Mouse (Mus musculus) embryonic facial prominence, embryonic 14.5 days (tissue): Measurements from ENCODE around the gene Serbp1. TPM values are rescaled to one million over a fixed set of nuclear protein-coding genes. Genes with fewer than 3 reads are reported as not detected.
A peak's percentile ranks its signal among the peaks of the same experiment; 100 is the strongest.
"Not testable (repeated sequence)": the region's sequence is repeated elsewhere in the genome, so short reads cannot be mapped to it uniquely, and the experiment has no call there.

Source experiments
- ATAC-seq: fragments of 200-750 bp; cut with Nextera tagmentation; 2 replicates; pipeline ENCODE4 v1.8.0; 2017; ENCODE audit warnings: low read depth, moderate number of reproducible peaks, moderate TSS enrichment
- DNase-seq: peaks from one replicate; pipeline ENCODE4 v3.0.0-alpha.2; 2015; ENCODE audit warnings: low spot score
- H3K27ac ChIP-seq: fragments of 300-500 bp; sonication (generic); replicated peaks from 2 replicates; pipeline ENCODE4 v1.5.1; 2014; ENCODE audit warnings: low read depth, mild to moderate bottlenecking, low read length, moderate library complexity
- H3K27me3 ChIP-seq: fragments of 300-500 bp; sonication (generic); replicated peaks from 2 replicates; pipeline ENCODE4 v1.6.1; 2014; ENCODE audit warnings: low read length; ENCODE audit not compliant: control insufficient read depth, insufficient read depth
- H3K36me3 ChIP-seq: fragments of 300-500 bp; sonication (generic); 2 replicates; pipeline ENCODE4 v1.6.1; 2014; ENCODE audit warnings: low read length, mixed read lengths; ENCODE audit not compliant: control insufficient read depth, insufficient read depth
- H3K4me1 ChIP-seq: fragments of 300-500 bp; sonication (generic); 2 replicates; pipeline ENCODE4 v1.6.1; 2014; ENCODE audit warnings: antibody characterized with exemption, low read length; ENCODE audit not compliant: control insufficient read depth, insufficient read depth
- H3K4me2 ChIP-seq: fragments of 300-500 bp; sonication (generic); 2 replicates; pipeline ENCODE4 v1.6.1; 2014; ENCODE audit warnings: low read depth, mild to moderate bottlenecking, low read length, moderate library complexity, mixed read lengths
- H3K4me3 ChIP-seq: fragments of 300-500 bp; sonication (generic); 2 replicates; pipeline ENCODE4 v1.5.1; 2014; ENCODE audit warnings: low read depth, mild to moderate bottlenecking, low read length
- H3K9ac ChIP-seq: fragments of 300-500 bp; sonication (generic); 2 replicates; pipeline ENCODE4 v1.6.1; 2014; ENCODE audit warnings: low read depth, mild to moderate bottlenecking, low read length, moderate library complexity, mixed read lengths
- H3K9me3 ChIP-seq: fragments of 300-500 bp; sonication (generic); 2 replicates; pipeline ENCODE4 v1.6.1; 2016; ENCODE audit warnings: low read length; ENCODE audit not compliant: control insufficient read depth
- WGBS: fragments of 180-500 bp; shearing (Covaris S2); extraction: QIAGEN DNeasy Blood & Tissue Kit; methylation state at CpG from one replicate; pipeline ENCODE4 v1.1.7; 2014; 5-methylcytosine and 5-hydroxymethylcytosine counted together
- polyA plus RNA-seq: library from polyadenylated mRNA; unstranded; fragments of >200 nt; fragmentation: Nextera tagmentation; extraction: Ambion mirVana; gene quantifications from 2 replicates; pipeline ENCODE4 v1.2.1, GENCODE M21; 2014

The Serbp1 gene
- polyA plus RNA-seq, 1 experiment from 2014 or later, result 426 TPM

DNA sequence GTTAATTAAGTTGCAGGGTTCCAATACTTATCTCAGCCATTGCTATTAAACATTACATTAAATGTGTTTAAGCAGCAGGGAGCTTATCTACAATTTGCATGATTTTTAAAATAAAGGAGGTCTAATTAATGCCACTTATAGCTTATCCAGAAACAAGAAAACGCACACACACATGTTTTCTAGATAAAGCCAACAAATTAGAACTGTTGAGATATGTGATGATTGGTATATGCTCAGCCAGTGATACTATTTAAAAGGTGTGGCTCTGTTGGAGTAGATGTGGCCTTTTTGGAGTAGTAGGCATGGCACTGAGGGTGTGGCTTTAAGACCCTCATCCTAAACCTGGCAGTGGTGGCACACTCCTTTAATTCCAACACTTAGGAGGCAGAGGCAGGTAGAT is 25.6 kb upstream of the Serbp1 start:
- H3K4me2 ChIP-seq, result no peak overlapping the region
- no peak overlapping the region for H3K4me3 ChIP-seq
- no peaks in the 10 kb centered on the region for H3K27me3 ChIP-seq
- no peak overlapping the region for H3K27ac ChIP-seq
- ATAC-seq, result no peak
- 88% methylated on average over 1 of the region's 1 CpGs for WGBS
- no peaks in the 10 kb centered on the region for H3K36me3 ChIP-seq
- no peaks in the 10 kb centered on the region for H3K4me1 ChIP-seq
- no peak overlapping the region for H3K9ac ChIP-seq
- no peak for DNase-seq
- no peaks in the 10 kb centered on the region for H3K9me3 ChIP-seq

DNA sequence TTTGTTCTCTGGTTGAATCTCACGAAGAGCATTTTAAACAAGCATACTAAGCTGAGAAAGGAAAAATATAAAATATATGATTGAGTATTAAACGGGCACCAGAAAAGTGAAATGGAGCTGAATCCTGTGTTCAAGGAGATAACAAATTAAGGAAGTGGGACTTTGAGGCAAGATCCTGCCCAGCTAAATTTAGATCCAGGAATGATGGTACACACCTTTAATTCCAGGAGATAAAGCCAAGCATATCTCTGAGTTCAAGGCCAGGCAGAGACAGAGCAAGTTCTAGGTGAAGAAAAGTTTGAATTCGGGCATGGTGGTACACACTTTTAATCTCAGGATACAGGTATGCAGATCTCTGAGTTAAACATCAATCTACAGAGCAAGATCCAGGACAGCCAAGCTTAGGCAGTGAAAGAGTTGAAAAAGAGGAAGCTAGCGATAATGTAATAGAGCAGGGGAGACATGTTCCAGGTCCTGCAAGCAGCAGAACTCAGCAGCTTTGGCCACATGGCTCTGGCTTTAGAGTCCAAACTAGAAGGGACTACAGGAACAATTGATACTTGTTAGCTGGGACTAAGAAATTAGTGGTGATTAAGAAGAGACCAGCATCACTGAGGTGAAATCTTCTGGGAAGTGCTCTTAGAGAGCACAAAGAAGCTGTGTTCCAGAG is 24.4 kb upstream of the Serbp1 start:
- Histone ChIP-seq H3K27ac (no peak overlapping the region), H3K4me3 (no peak overlapping the region), H3K9ac (no peak overlapping the region), H3K9me3 (no peaks in the 10 kb centered on the region), H3K36me3 (no peaks in the 10 kb centered on the region), H3K27me3 (no peaks in the 10 kb centered on the region), H3K4me1 (no peaks in the 10 kb centered on the region), H3K4me2 (no peak overlapping the region)
- 86% methylated on average over 4 of the region's 4 CpGs for WGBS
- no peak for ATAC-seq
- DNase-seq, result no peak

DNA sequence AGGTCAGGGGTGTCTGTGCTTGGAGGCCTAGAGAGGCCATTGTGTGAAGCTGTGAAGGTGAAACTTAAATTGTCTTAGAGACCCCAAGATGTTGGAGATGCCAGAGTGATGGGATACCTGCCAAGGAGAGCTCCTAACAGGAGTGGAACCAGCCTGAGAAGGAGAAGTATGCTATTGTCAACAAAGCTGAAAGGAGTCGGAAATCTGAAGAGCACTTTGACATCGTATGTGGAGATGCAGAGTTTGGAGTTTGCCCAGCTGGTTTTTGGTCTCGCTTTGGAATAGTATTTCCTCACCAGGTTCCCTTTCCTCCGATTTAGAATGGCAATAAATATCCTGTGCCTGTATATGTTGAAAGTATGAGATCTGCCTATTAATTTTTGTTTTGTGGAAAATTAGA is 20.6 kb upstream of the Serbp1 start:
- H3K9ac ChIP-seq, result no peak overlapping the region
- H3K4me2 ChIP-seq, result no peak overlapping the region
- no peak overlapping the region for H3K27ac ChIP-seq

DNA sequence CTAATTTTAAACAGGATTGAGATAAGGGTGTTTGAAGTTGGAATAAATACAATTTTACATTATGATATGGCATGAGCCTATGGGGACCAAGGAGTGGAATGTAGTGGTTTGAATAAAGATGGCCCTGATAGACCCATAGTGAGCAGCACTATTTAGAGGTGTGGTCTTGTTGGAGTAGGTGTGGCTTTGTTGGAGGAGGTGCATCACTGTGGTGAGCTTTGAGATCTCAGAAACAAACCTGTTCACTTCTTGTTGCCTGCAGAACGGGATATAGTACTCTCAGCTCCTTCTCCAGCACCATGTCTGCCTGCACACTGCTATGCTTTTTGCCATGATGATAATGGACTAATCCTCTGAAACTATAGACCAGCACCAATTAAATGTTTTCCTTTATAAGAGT is 20.1 kb upstream of the Serbp1 start:
- ATAC-seq (no peak), DNase-seq (no peak)
- H3K36me3 ChIP-seq, result no peaks in the 10 kb centered on the region
- WGBS, result 80% methylated on average over 1 of the region's 1 CpGs
- no peak overlapping the region for H3K4me2 ChIP-seq
- no peak overlapping the region for H3K27ac ChIP-seq
- H3K9ac ChIP-seq, result no peak overlapping the region
- no peak overlapping the region for H3K4me3 ChIP-seq
- no peaks in the 10 kb centered on the region for H3K27me3 ChIP-seq
- no peaks in the 10 kb centered on the region for H3K4me1 ChIP-seq
- no peaks in the 10 kb centered on the region for H3K9me3 ChIP-seq

More for the DNA sequence above, 20.6 kb upstream of the Serbp1 start:
- DNase-seq, result no peak
- WGBS, result 78% methylated on average over 4 of the region's 4 CpGs
- Histone ChIP-seq H3K9me3 (no peaks in the 10 kb centered on the region), H3K36me3 (no peaks in the 10 kb centered on the region), H3K4me3 (no peak overlapping the region), H3K27me3 (no peaks in the 10 kb centered on the region), H3K4me1 (no peaks in the 10 kb centered on the region)
- ATAC-seq, result no peak

DNA sequence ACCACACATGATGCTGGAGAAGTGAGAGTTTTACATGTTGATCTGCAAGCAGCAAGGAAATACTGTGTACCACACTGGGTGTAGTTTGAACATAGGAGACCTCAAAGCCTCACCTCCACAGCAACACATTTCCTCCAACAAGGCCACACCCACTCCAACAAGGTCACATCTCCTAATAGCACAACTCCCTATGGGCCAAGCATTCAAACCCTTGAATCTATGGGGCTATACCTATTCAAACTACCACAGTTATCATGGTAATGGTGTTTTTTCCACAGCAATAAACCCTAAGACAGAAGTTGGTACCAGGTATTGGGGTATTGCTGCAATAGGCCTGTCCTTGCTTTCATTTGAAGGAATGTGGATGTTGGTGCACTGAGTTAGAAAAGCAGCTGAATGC is 19.4 kb upstream of the Serbp1 start:
- no peak overlapping the region for H3K9ac ChIP-seq
- no peaks in the 10 kb centered on the region for H3K9me3 ChIP-seq
- H3K4me2 ChIP-seq, result no peak overlapping the region
- H3K36me3 ChIP-seq, result no peaks in the 10 kb centered on the region
- H3K27ac ChIP-seq, result no peak overlapping the region
- DNase-seq (no peak), ATAC-seq (no peak)
- no peaks in the 10 kb centered on the region for H3K4me1 ChIP-seq
- H3K27me3 ChIP-seq, result no peaks in the 10 kb centered on the region
- no peak overlapping the region for H3K4me3 ChIP-seq

DNA sequence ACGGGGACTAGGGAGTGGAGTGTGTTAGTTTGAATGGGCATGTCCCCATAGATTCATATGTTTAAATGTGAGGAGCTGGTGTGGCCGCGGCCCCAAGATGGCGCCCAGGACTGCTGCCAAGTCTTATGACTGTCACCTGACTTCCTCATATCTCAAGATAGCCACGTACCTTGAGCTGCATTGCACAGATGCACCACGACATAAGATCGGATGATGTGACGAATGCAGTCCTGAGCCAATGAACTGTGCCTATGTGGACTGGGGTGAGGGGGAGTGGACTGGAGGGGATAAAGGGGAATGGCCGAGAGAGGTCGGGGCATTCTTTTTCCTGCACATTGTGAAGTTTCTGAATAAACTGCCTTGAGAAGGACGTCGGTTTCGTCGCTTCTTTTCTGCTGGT is 18.0 kb upstream of the Serbp1 start:
- WGBS, result 91% methylated on average over 14 of the region's 14 CpGs
- H3K4me2 ChIP-seq, H3K27me3 ChIP-seq, ATAC-seq, H3K36me3 ChIP-seq, H3K9ac ChIP-seq, DNase-seq, H3K27ac ChIP-seq, H3K4me1 ChIP-seq, H3K4me3 ChIP-seq, H3K9me3 ChIP-seq: not testable (repeated sequence)

DNA sequence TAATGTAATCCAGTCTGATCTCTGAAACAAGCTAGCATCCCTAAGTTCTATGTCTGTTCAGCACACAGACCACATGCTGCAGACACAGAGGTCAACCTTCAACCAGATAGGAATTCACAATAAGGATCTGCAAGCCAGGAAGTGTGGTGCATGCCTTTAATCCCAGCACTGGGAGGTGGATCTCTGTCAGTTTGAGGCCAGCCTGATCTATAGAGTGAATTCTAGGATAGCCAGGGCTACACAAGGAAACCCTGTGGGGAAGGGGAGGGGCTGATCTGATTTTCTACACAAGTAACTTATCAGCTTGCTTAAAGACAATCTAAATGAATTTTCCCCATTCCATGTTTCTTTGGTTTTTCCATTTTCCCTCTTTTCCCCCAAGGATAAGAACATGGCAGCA is 17.2 kb upstream of the Serbp1 start:
- no peaks in the 10 kb centered on the region for H3K36me3 ChIP-seq
- no peaks in the 10 kb centered on the region for H3K27me3 ChIP-seq
- no peak for DNase-seq
- H3K27ac ChIP-seq, result no peak overlapping the region
- no peak overlapping the region for H3K4me2 ChIP-seq
- no peaks in the 10 kb centered on the region for H3K4me1 ChIP-seq
- H3K9ac ChIP-seq, result no peak overlapping the region
- ATAC-seq, result no peak
- no peaks in the 10 kb centered on the region for H3K9me3 ChIP-seq
- H3K4me3 ChIP-seq, result no peak overlapping the region

DNA sequence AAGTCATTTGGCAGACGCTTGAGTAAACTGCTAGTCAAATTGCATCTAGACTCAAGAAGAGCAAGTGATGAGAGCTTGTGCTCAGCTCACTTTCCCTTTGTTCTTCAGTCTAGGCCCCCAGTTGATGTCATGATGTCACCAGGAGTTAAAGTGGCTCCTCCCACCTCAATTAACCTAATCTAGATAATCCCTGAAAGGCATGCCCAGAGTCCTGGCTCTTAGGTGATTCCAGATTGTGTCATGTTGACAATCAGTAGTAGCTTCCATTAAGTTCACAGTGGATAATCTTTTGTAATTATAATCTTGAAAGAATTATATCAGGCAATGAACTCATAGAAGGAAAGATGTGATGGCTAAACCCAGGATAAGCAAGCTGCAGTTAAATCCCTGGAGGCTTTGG is 14.9 kb upstream of the Serbp1 start:
- Histone ChIP-seq H3K4me2 (no peak overlapping the region), H3K4me1 (no peaks in the 10 kb centered on the region), H3K4me3 (no peak overlapping the region), H3K36me3 (no peaks in the 10 kb centered on the region), H3K27me3 (no peaks in the 10 kb centered on the region), H3K27ac (no peak overlapping the region), H3K9me3 (no peaks in the 10 kb centered on the region), H3K9ac (no peak overlapping the region)
- 69% methylated on average over 1 of the region's 1 CpGs for WGBS
- peak; percentile 68; the same call in 1 of the 2 replicates for ATAC-seq
- DNase-seq, result peak; percentile 26

DNA sequence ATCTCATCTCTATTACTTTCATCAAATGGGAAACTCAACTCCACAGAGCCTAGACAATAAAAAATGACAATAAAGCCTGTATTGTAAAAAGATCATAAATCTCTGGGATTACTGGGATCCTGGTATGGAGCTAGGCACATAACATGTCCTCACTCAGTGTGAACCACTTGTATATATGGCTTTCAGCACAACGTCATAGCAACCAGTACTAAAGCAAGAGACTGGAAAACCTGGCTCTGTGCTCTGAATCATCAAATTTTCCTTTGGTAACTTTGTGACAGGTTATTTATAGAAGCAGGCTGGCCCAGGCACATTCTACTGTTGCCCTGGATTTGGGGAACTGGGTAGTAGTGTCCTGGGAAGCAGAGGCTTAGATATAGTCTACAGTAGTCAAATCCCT is 14.5 kb upstream of the Serbp1 start:
- Histone ChIP-seq H3K36me3 (no peaks in the 10 kb centered on the region), H3K27me3 (no peaks in the 10 kb centered on the region), H3K27ac (0 out of 2 replicates have a peak overlapping the region, but pooled peaks have one; percentile 6), H3K9me3 (no peaks in the 10 kb centered on the region), H3K4me1 (no peaks in the 10 kb centered on the region), H3K9ac (no peak overlapping the region), H3K4me3 (no peak overlapping the region), H3K4me2 (no peak overlapping the region)
- ATAC-seq (peak; percentile 48; the same call in 1 of the 2 replicates), DNase-seq (peak; percentile 45)
- WGBS, result 83% methylated on average over 1 of the region's 1 CpGs
